Mouse (Mus musculus): ENCODE data around the gene Usp49. TPM values are rescaled to one million over a fixed set of nuclear protein-coding genes. Genes with fewer than 3 reads are reported as not detected.
A peak's percentile ranks its signal among the peaks of the same experiment; 100 is the strongest.
"Not testable (repeated sequence)": the region's sequence is repeated elsewhere in the genome, so short reads cannot be mapped to it uniquely, and the experiment has no call there.

The Usp49 gene
- total RNA-seq, 2 experiments from 2014 or later = 12.7 to 13.3 TPM

- peak in 1 of 2 experiments; percentile 40 for DNase-seq (ENCODE audit: low spot score in 2 of 2)
These were observed 16.2 kb downstream of the Usp49 start for GRCm38 (mm10) chr17:47646683-47647082.

- DNase-seq (ENCODE audit: low spot score in 2 of 2) = no peak
These were observed 18.5 kb downstream of the Usp49 start for GRCm38 (mm10) chr17:47648966-47649365.

GRCm38 (mm10) chr17:47651953-47652352 is 21.5 kb downstream of the Usp49 start:
- no peak for DNase-seq (ENCODE audit: low spot score in 2 of 2)

- not testable (repeated sequence) for DNase-seq (ENCODE audit: low spot score in 2 of 2)
These were observed 23.9 kb downstream of the Usp49 start for GRCm38 (mm10) chr17:47654346-47654745.

- no peak for DNase-seq (ENCODE audit: low spot score in 2 of 2)
These were observed 25.2 kb downstream of the Usp49 start for GRCm38 (mm10) chr17:47655697-47656096.

- no peak for DNase-seq (ENCODE audit: low spot score in 2 of 2)
These were observed 27.4 kb downstream of the Usp49 start for GRCm38 (mm10) chr17:47657901-47658300.

GRCm38 (mm10) chr17:47658741-47659243 is 28.3 kb downstream of the Usp49 start:
- no peak for DNase-seq (ENCODE audit: low spot score in 2 of 2)

GRCm38 (mm10) chr17:47663009-47663713 is 32.7 kb downstream of the Usp49 start:
- DNase-seq (ENCODE audit: low spot score in 2 of 2) = no peak

- no peak for DNase-seq (ENCODE audit: low spot score in 2 of 2)
These were observed 34.0 kb downstream of the Usp49 start for GRCm38 (mm10) chr17:47664474-47664873.

GRCm38 (mm10) chr17:47669166-47669565 is 38.7 kb downstream of the Usp49 start:
- no peak for DNase-seq (ENCODE audit: low spot score in 2 of 2)

GRCm38 (mm10) chr17:47671988-47672310 is 41.5 kb downstream of the Usp49 start:
- DNase-seq (ENCODE audit: low spot score in 2 of 2) = no peak

- DNase-seq (ENCODE audit: low spot score in 2 of 2) = peak; percentile 16 to 32
These were observed 42.0 kb downstream of the Usp49 start for GRCm38 (mm10) chr17:47672311-47673111.

GRCm38 (mm10) chr17:47676581-47676980 is 46.1 kb downstream of the Usp49 start:
- peak in 1 of 2 experiments; percentile 36 for DNase-seq (ENCODE audit: low spot score in 2 of 2)

- DNase-seq (ENCODE audit: low spot score in 2 of 2) = no peak
These were observed 47.7 kb downstream of the Usp49 start for GRCm38 (mm10) chr17:47678238-47678637.

- DNase-seq (ENCODE audit: low spot score in 2 of 2) = no peak
These were observed 48.2 kb downstream of the Usp49 start for GRCm38 (mm10) chr17:47678702-47679101.

- no peak for DNase-seq (ENCODE audit: low spot score in 2 of 2)
These were observed 52.3 kb downstream of the Usp49 start for GRCm38 (mm10) chr17:47682836-47683235.

- peak; percentile 75 to 84 for DNase-seq (ENCODE audit: low spot score in 2 of 2)
These were observed 57.2 kb downstream of the Usp49 start for GRCm38 (mm10) chr17:47687409-47688343.

- no peak for DNase-seq (ENCODE audit: low spot score in 2 of 2)
These were observed 57.8 kb downstream of the Usp49 start, which contains the start of gene Tomm6 for GRCm38 (mm10) chr17:47688344-47688607. Tomm6 (minus strand) TSS chr17:47688386.

GRCm38 (mm10) chr17:47688608-47689575 is 58.4 kb downstream of the Usp49 start, which contains the start of gene Frs3:
Frs3 (plus strand) TSS chr17:47689030.
- peak; percentile 37 to 58 for DNase-seq (ENCODE audit: low spot score in 2 of 2)

GRCm38 (mm10) chr17:47689894-47690293 is 59.4 kb downstream of the Usp49 start:
- no peak for DNase-seq (ENCODE audit: low spot score in 2 of 2)
